Mouse (Mus musculus) heart, postnatal 0 days (tissue): ENCODE results near the gene Hspa5.

ENCODE experiments used
- CTCF ChIP-seq: IDR thresholded peaks from 2 replicates; pipeline ENCODE4 v1.5.1; 2016; ENCODE audit warnings: antibody characterized with exemption, control low read depth, low read depth
- EP300 ChIP-seq: IDR thresholded peaks from 2 replicates; pipeline ENCODE4 v1.6.1; 2016; ENCODE audit warnings: antibody characterized with exemption, low read depth

- TF ChIP-seq CTCF (no peak), EP300 (no peak)
These were observed 8.9 kb upstream of the Hspa5 start for GRCm38 (mm10) chr2:34762872-34763271.
